Mouse (Mus musculus): ENCODE results near the gene Heatr9.

DNA sequence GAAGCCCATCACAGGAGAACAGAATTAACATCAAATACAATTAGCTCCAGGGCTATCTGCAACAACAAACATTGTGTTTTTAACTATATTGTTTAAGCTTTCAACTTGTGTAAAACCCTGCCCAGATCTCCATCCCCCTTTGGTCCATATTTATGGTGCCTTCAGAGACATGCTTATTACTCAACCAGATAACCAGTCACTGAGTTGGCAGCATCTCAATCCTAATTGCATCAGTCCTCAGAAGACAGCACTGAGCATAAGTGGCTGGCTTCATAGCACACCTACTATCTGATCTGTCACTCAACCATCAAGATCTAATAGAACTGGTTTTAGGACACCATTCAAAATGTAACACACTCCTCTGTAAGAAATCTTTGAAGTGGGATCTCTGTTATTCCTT lies 12.5 kb downstream of the Heatr9 start:
- no peak for TF ChIP-seq USF1 (IDR thresholded peaks at IDR 0.05; ENCODE audit: low read depth, low read length)
- no peak for TF ChIP-seq POLR2A (IDR thresholded peaks at IDR 0.05; ENCODE audit: low read depth, low read length)
- no peak for TF ChIP-seq MYC (IDR thresholded peaks at IDR 0.05; ENCODE audit: low read depth, low read length)

Measured in CH12.LX (cell line).